In the genomic region with DNA sequence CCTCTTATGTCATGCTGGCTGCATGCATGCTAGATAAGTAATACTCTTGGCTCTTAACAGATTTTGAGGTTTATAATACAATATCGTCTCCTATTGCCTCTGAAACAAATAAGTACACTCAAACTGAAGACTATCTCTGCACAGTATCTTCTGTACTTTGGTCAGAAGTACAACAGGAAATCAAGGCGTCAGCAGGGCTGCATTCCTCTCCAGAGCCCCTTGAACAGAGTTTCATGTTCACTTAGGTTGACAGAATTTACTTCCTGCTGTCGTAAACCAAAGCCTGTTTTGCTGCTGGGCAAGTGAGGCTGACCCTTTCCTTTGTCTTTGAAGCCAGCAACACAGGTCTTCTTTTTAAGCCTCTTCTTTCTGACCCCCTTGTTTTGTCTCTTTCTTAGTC, we compare ENCODE assay signal across 16 mouse cellular contexts. TPM values are rescaled to one million over a fixed set of nuclear protein-coding genes. Genes with fewer than 3 reads are reported as not detected.
DNase-seq lines count a peak whose midpoint lies in the region.
"Had no signal": no experiment of that assay in that cellular context is flagged by ENCODE, and none has a peak within 500 bp of the region (broad histone marks: within the 10 kb centered on the region; RNA-seq: fewer than 3 reads in every experiment).

No protein-coding gene starts in this region.

- DNase-seq in embryo, embryonic 10.5 days (ENCODE audit: low spot score): peak; percentile 13
- no peak for DNase-seq in embryo, embryonic 9.5 days (ENCODE audit: extremely low spot score)
- DNase-seq in lung, postnatal 25 days (ENCODE audit: low spot score): peak; percentile 1
- DNase-seq in lung, postnatal 14 days: no peak
- peak; percentile 12 for DNase-seq in kidney, postnatal 10 days
- peak; percentile 26 for DNase-seq in yolk sac, embryonic 10.5 days (ENCODE audit: low spot score)
- no peak for DNase-seq in Muller cell, postnatal 12 days (ENCODE audit: inconsistent ontology term)
- no peak for DNase-seq in heart, postnatal 25 days (ENCODE audit: low spot score)
- DNase-seq: adrenal gland, adult 8-10 months; cerebellum, adult 9-11 months; heart, adult 11 months; heart, postnatal 36 days; retina, postnatal 1 day; right cerebral cortex, postnatal 4 days had no signal

- intact Hi-C loops in heart, postnatal 25 days (cut with DNase I): no loop called here

RNA-seq across cellular contexts. Expression of a gene that starts 42.1 kb away (rescaled TPM):
- 100 to 1,000 TPM; 207 to 242 TPM for total RNA-seq in heart, postnatal 25 days (2021)

RNA-seq across cellular contexts. Expression of a gene that starts 42.4 kb away (rescaled TPM):
- not detected for total RNA-seq in heart, postnatal 25 days (2021)
- total RNA-seq: adrenal gland, adult 8-10 months; gastrocnemius, adult 8-10 months; heart, postnatal 36 days; layer of hippocampus, adult 18-20 months had no signal

Comparison
In these comparisons a context has a peak if more than half of its experiments do, and no peak if none do; other contexts are left out.
1. DNase-seq: peak in embryo, embryonic 10.5 days (single experiment), lung, postnatal 25 days (single experiment), kidney, postnatal 10 days (single experiment) and yolk sac, embryonic 10.5 days (single experiment); none in embryo, embryonic 9.5 days (single experiment), lung, postnatal 14 days (single experiment), Muller cell, postnatal 12 days (single experiment) and heart, postnatal 25 days (single experiment).